Mouse (Mus musculus) stomach, embryonic 15.5 days (tissue): ENCODE measurements around the gene 2410015M20Rik. TPM values are rescaled to one million over a fixed set of nuclear protein-coding genes. Genes with fewer than 3 reads are reported as not detected.
"Not testable (repeated sequence)": the region's sequence is repeated elsewhere in the genome, so short reads cannot be mapped to it uniquely, and the experiment has no call there.

Source experiments
- ATAC-seq: fragments of 200-750 bp; cut with Nextera tagmentation; 2 replicates; pipeline ENCODE4 v1.8.0; 2017; ENCODE audit warnings: low read depth, moderate number of reproducible peaks, moderate TSS enrichment; ENCODE audit not compliant: insufficient read depth, low FRiP score
- H3K27ac ChIP-seq: fragments of 300-500 bp; sonication (generic); 2 replicates; pipeline ENCODE4 v1.5.1; 2015; ENCODE audit warnings: mild to moderate bottlenecking, inconsistent platforms
- H3K27me3 ChIP-seq: fragments of 300-500 bp; sonication (generic); replicated peaks from 2 replicates; pipeline ENCODE4 v1.6.1; 2015; ENCODE audit warnings: inconsistent platforms
- H3K36me3 ChIP-seq: fragments of 300-500 bp; sonication (generic); 2 replicates; pipeline ENCODE4 v1.6.1; 2015; ENCODE audit warnings: inconsistent platforms
- H3K4me1 ChIP-seq: fragments of 300-500 bp; sonication (generic); 2 replicates; pipeline ENCODE4 v1.6.1; 2015; ENCODE audit warnings: inconsistent platforms
- H3K4me2 ChIP-seq: fragments of 300-500 bp; sonication (generic); 2 replicates; pipeline ENCODE4 v1.6.1; 2015; ENCODE audit warnings: mild to moderate bottlenecking, inconsistent platforms
- H3K4me3 ChIP-seq: fragments of 300-500 bp; sonication (generic); replicated peaks from 2 replicates; pipeline ENCODE4 v1.5.1; 2015; ENCODE audit warnings: inconsistent platforms
- H3K9ac ChIP-seq: fragments of 300-500 bp; sonication (generic); 2 replicates; pipeline ENCODE4 v1.6.1; 2015; ENCODE audit warnings: inconsistent platforms
- H3K9me3 ChIP-seq: fragments of 300-500 bp; sonication (generic); 2 replicates; pipeline ENCODE4 v1.6.1; 2016; ENCODE audit warnings: inconsistent platforms
- WGBS: fragments of 180-500 bp; shearing (Covaris S2); methylation state at CpG from one replicate; pipeline ENCODE4 v1.1.7; 2015; 5-methylcytosine and 5-hydroxymethylcytosine counted together
- polyA plus RNA-seq: library from polyadenylated mRNA; unstranded; fragments of >200 nt; fragmentation: Nextera tagmentation; extraction: Ambion mirVana; gene quantifications from 2 replicates; pipeline ENCODE4 v1.2.1, GENCODE M21; 2015

Gene 2410015M20Rik
- polyA plus RNA-seq, 1 experiment from 2014 or later, result 230 TPM

GRCm38 (mm10) chr17:56626754-56627470 lies 17.3 kb upstream of the 2410015M20Rik start, which contains the start of gene Lonp1:
Gene Lonp1 (minus strand): TSS chr17:56626887.
- H3K27ac ChIP-seq, result peak within 1 kb of the TSS; percentile 88
- no peaks in the 10 kb centered on the region for H3K27me3 ChIP-seq
- peaks cover 13% of the 10 kb centered on the region; the same call in 1 of the 2 replicates for H3K36me3 ChIP-seq
- peak within 1 kb of the TSS; percentile 95 for H3K4me2 ChIP-seq
- under 1% methylated on average over 51 of the region's 51 CpGs for WGBS
- peak; percentile 89 for ATAC-seq
- peak within 1 kb of the TSS; percentile 86 for H3K4me3 ChIP-seq
- peaks cover 21% of the 10 kb centered on the region for H3K4me1 ChIP-seq
- H3K9ac ChIP-seq, result peak within 1 kb of the TSS; percentile 86
- no peaks in the 10 kb centered on the region for H3K9me3 ChIP-seq

DNA sequence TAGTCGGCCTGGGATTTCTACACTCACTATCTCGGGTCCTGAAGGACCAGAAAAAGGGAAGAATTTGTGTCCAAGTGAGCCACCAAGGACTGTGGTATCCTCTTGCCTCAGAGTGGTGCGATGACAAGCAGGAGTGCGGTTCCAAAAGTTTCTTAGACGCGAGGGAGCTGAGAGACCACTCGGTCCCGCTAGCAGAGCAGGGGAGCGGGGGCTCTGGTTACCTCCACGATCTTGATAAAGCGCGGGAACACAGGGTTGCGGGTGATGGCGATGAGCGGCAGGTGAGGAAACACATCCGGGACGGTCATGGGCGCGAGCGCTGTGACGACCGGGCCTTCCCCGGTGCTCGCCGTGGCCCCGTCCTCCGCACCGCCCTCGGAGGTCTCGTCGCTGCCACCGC lies 16.7 kb upstream of the 2410015M20Rik start:
- Histone ChIP-seq H3K4me2 (peak overlapping the region; percentile 95), H3K4me1 (peaks cover 21% of the 10 kb centered on the region), H3K9me3 (no peaks in the 10 kb centered on the region), H3K4me3 (peak overlapping the region; percentile 86), H3K9ac (peak overlapping the region; percentile 86), H3K27me3 (no peaks in the 10 kb centered on the region), H3K27ac (peak overlapping the region; percentile 36; the same call in 1 of the 2 replicates), H3K36me3 (peaks cover 18% of the 10 kb centered on the region; the same call in 1 of the 2 replicates)
- ATAC-seq, result no peak
- under 1% methylated on average over 32 of the region's 32 CpGs for WGBS

DNA sequence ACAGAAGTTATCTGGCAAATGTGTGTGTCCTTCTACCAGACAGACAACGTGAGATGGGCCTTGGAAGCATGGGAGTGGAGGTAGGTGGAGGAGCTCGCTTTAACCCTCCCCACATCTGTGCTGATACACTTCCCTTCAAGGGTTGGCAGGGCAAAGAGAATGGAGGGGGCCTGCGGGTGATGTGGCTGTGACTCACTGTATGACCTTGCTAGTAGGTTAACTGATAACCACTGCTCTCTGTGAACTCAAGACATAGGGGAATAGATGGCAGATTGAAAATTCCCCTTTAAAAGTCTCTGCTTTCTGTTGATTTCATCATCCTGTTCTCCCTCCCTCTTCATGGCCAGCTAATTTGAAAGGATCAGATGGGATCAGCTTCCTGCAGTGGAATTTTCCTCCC lies 15.9 kb upstream of the 2410015M20Rik start:
- 78% methylated on average over 3 of the region's 3 CpGs for WGBS

GRCm38 (mm10) chr17:56617628-56618027 lies 8.1 kb upstream of the 2410015M20Rik start:
- H3K4me1 ChIP-seq, result peaks cover 10% of the 10 kb centered on the region
- ATAC-seq, result no peak
- no peak overlapping the region for H3K4me3 ChIP-seq
- no peak overlapping the region for H3K9ac ChIP-seq
- 87% methylated on average over 8 of the region's 8 CpGs for WGBS
- no peak overlapping the region for H3K27ac ChIP-seq
- H3K27me3 ChIP-seq, result no peaks in the 10 kb centered on the region
- peaks cover 77% of the 10 kb centered on the region for H3K36me3 ChIP-seq
- no peaks in the 10 kb centered on the region for H3K9me3 ChIP-seq
- H3K4me2 ChIP-seq, result no peak overlapping the region

More for the DNA sequence above, 15.9 kb upstream of the 2410015M20Rik start:
- no peak overlapping the region for H3K9ac ChIP-seq
- H3K27me3 ChIP-seq, result no peaks in the 10 kb centered on the region
- H3K27ac ChIP-seq, result no peak overlapping the region
- H3K4me2 ChIP-seq, result peak overlapping the region; percentile 95
- ATAC-seq, result no peak
- no peaks in the 10 kb centered on the region for H3K9me3 ChIP-seq
- peak overlapping the region; percentile 86 for H3K4me3 ChIP-seq
- peaks cover 24% of the 10 kb centered on the region for H3K36me3 ChIP-seq
- peaks cover 21% of the 10 kb centered on the region for H3K4me1 ChIP-seq

GRCm38 (mm10) chr17:56616725-56617124 lies 7.2 kb upstream of the 2410015M20Rik start:
- H3K9ac ChIP-seq, result no peak overlapping the region
- no peak overlapping the region for H3K27ac ChIP-seq
- ATAC-seq, result no peak
- H3K4me1 ChIP-seq, result peaks cover 19% of the 10 kb centered on the region
- H3K27me3 ChIP-seq, result no peaks in the 10 kb centered on the region
- no peak overlapping the region for H3K4me2 ChIP-seq
- no peaks in the 10 kb centered on the region for H3K9me3 ChIP-seq
- no peak overlapping the region for H3K4me3 ChIP-seq
- 90% methylated on average over 3 of the region's 3 CpGs for WGBS
- H3K36me3 ChIP-seq, result peaks cover 70% of the 10 kb centered on the region

- peaks cover 21% of the 10 kb centered on the region for H3K4me1 ChIP-seq
- no peaks in the 10 kb centered on the region for H3K9me3 ChIP-seq
- H3K9ac ChIP-seq, result no peak overlapping the region
- no peaks in the 10 kb centered on the region for H3K27me3 ChIP-seq
- H3K4me2 ChIP-seq, result no peak overlapping the region
- no peak overlapping the region for H3K27ac ChIP-seq
- WGBS, result 80% methylated on average over 4 of the region's 4 CpGs
- peaks cover 63% of the 10 kb centered on the region for H3K36me3 ChIP-seq
- H3K4me3 ChIP-seq, result no peak overlapping the region
- ATAC-seq, result no peak
Observed at GRCm38 (mm10) chr17:56615792-56616191, 6.2 kb upstream of the 2410015M20Rik start.

DNA sequence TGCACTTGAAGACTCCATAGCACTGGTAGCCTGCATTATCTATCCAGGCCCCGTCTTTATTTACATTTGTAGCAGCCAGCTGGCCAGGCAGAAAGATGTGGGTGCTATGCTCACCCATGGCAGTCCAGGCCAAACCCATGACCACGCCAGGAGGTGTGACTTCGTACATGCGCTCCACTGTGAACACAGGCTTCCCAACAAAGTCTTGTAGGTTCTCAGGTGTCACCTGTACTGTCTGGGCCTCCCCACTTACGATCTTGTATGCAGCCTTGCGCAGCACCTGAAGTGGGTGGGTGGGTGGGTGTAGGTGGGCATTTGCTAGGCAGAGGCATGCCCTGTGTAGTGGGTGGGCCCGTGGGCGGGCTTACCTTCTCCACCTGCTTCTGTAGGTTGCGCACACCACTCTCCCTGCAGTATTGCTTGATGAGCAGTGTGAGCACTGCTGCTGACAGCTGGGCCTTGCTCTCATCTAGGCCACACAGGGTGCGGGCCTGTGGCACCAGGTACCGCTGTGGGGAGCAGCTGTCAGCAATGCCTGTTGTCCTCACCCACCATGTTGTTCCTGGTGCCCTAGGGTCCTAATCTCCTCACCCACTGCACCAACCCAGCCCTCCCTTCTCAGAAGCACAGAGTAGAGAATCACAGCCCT lies 5.7 kb upstream of the 2410015M20Rik start:
- Histone ChIP-seq H3K27me3 (no peaks in the 10 kb centered on the region), H3K4me2 (peak overlapping the region; percentile 82), H3K9me3 (no peaks in the 10 kb centered on the region), H3K27ac (no peak overlapping the region), H3K9ac (0 out of 2 replicates have a peak overlapping the region, but pooled peaks have one; percentile 50), H3K4me1 (peaks cover 26% of the 10 kb centered on the region), H3K4me3 (peak overlapping the region; percentile 72), H3K36me3 (peaks cover 58% of the 10 kb centered on the region)
- WGBS, result 81% methylated on average over 11 of the region's 11 CpGs
- no peak for ATAC-seq

GRCm38 (mm10) chr17:56614391-56615135 lies 5.0 kb upstream of the 2410015M20Rik start:
- WGBS, result 24% methylated on average over 14 of the region's 14 CpGs
- peaks cover 51% of the 10 kb centered on the region for H3K36me3 ChIP-seq

DNA sequence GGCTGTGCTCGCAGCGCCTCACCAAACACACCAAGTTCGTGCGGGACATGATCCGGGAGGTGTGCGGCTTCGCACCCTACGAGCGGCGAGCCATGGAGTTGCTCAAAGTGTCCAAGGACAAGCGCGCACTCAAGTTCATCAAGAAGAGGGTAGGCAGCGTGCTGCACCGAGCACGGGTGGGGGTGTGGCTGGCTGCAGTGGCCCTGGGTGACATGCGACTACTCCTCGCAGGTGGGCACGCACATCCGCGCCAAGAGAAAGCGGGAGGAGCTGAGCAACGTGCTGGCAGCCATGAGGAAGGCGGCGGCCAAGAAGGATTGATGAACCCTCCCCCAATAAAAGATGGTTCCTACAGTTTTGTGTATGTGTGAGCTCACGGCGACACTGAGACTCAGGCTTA lies 4.3 kb upstream of the 2410015M20Rik start:
- Histone ChIP-seq H3K4me3 (peak overlapping the region; percentile 72), H3K27ac (peak overlapping the region; percentile 92), H3K36me3 (peaks cover 45% of the 10 kb centered on the region), H3K4me2 (peak overlapping the region; percentile 82), H3K9ac (peak overlapping the region; percentile 50), H3K4me1 (peaks cover 27% of the 10 kb centered on the region)
- not testable (repeated sequence) for H3K9me3 ChIP-seq, H3K27me3 ChIP-seq, ATAC-seq
- WGBS, result under 1% methylated on average over 26 of the region's 26 CpGs

More at GRCm38 (mm10) chr17:56614391-56615135, 5.0 kb upstream of the 2410015M20Rik start:
- Histone ChIP-seq H3K27ac (peak overlapping the region; percentile 18; the same call in 1 of the 2 replicates), H3K4me2 (peak overlapping the region; percentile 82), H3K27me3 (no peaks in the 10 kb centered on the region), H3K4me3 (peak overlapping the region; percentile 72), H3K9me3 (no peaks in the 10 kb centered on the region), H3K9ac (peak overlapping the region; percentile 50), H3K4me1 (peaks cover 26% of the 10 kb centered on the region)
- ATAC-seq, result no peak

- Histone ChIP-seq H3K4me1 (peaks cover 32% of the 10 kb centered on the region), H3K27me3 (no peaks in the 10 kb centered on the region), H3K4me2 (peak within 1 kb of the TSS; percentile 82), H3K9me3 (no peaks in the 10 kb centered on the region), H3K36me3 (peaks cover 39% of the 10 kb centered on the region), H3K27ac (peak within 1 kb of the TSS; percentile 92), H3K9ac (peak within 1 kb of the TSS; percentile 50), H3K4me3 (peak within 1 kb of the TSS; percentile 72)
- peak; percentile 61 for ATAC-seq
- WGBS, result under 1% methylated on average over 52 of the region's 52 CpGs
Observed at GRCm38 (mm10) chr17:56613236-56613844, 3.8 kb upstream of the 2410015M20Rik start, which contains the start of gene Rpl36. Gene Rpl36 (plus strand): TSS chr17:56613416.

DNA sequence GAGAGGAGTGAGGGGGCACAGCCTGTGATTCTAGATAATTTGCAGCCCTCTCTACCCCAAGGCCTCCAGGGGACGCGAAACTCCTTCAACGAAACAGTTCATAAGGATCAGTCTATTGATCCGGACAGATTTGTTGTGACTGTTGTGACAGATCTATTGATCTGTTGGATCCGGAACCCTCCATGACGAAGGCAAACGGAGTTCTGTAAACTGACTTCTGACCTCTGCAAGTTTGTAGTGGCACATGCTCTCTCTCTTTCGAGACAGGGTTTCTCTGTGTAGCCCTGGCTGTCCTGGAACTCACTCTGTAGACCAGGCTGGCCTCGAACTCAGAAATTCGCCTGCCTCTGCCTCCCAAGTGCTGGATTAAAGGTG lies 3.0 kb upstream of the 2410015M20Rik start:
- WGBS, result 61% methylated on average over 10 of the region's 10 CpGs
- peaks cover 31% of the 10 kb centered on the region for H3K36me3 ChIP-seq
- not testable (repeated sequence) for H3K9me3 ChIP-seq, ATAC-seq, H3K9ac ChIP-seq, H3K4me2 ChIP-seq, H3K27me3 ChIP-seq, H3K4me3 ChIP-seq
- H3K4me1 ChIP-seq, result peaks cover 33% of the 10 kb centered on the region
- 0 out of 2 replicates have a peak overlapping the region, but pooled peaks have one; percentile 11 for H3K27ac ChIP-seq
